Mouse (Mus musculus) thymus, adult 2 months (tissue): ENCODE data around the gene Rest. TPM values are rescaled to one million over a fixed set of nuclear protein-coding genes. Genes with fewer than 3 reads are reported as not detected.

ENCODE experiments used
- DNase-seq: peaks from one replicate; pipeline ENCODE4 v3.0.0; 2021
- H3K27ac ChIP-seq: fragments of 200-500 bp; 2 replicates; pipeline ENCODE4 v1.5.1; 2012; ENCODE audit warnings: low read length, control low read depth; ENCODE audit not compliant: control insufficient read depth, insufficient read depth
- H3K27me3 ChIP-seq: fragments of 200-500 bp; 2 replicates; pipeline ENCODE4 v1.6.1; 2012; ENCODE audit warnings: mild to moderate bottlenecking, low read length, moderate library complexity, mixed read lengths; ENCODE audit not compliant: control insufficient read depth, insufficient read depth
- H3K36me3 ChIP-seq: fragments of 200-500 bp; 2 replicates; pipeline ENCODE4 v1.6.1; 2012; ENCODE audit warnings: mild to moderate bottlenecking, low read length, moderate library complexity; ENCODE audit not compliant: control insufficient read depth, insufficient read depth
- H3K4me1 ChIP-seq: fragments of 200-500 bp; replicated peaks from 2 replicates; pipeline ENCODE4 v1.6.1; 2012; ENCODE audit warnings: low read length; ENCODE audit not compliant: control insufficient read depth, insufficient read depth
- H3K4me3 ChIP-seq: fragments of 200-500 bp; 2 replicates; pipeline ENCODE4 v1.5.1; 2012; ENCODE audit warnings: mild to moderate bottlenecking, low read length, control low read depth, moderate library complexity; ENCODE audit not compliant: control insufficient read depth, insufficient read depth
- CTCF ChIP-seq: fragments of 200-500 bp; IDR thresholded peaks from 2 replicates; pipeline ENCODE4 v1.5.1; 2012; ENCODE audit warnings: mild to moderate bottlenecking, control low read depth, low read length, moderate library complexity, borderline replicate concordance; ENCODE audit not compliant: control insufficient read depth, poor library complexity, insufficient read depth; ENCODE audit errors: extremely low read depth
- POLR2A ChIP-seq: fragments of 200-500 bp; IDR thresholded peaks from 2 replicates; pipeline ENCODE4 v1.6.1; 2012; ENCODE audit warnings: mild to moderate bottlenecking, low read length, control low read depth, moderate library complexity; ENCODE audit not compliant: control insufficient read depth, poor library complexity, insufficient read depth; ENCODE audit errors: extremely low read depth
- WGBS: fragments of 180-500 bp; shearing (Covaris S2); methylation state at CpG from one replicate; pipeline ENCODE4 v1.1.7; 2018; 5-methylcytosine and 5-hydroxymethylcytosine counted together
- polyA plus RNA-seq: library from polyadenylated mRNA; depleted of rRNA; stranded (reverse); fragments of >200 nt; gene quantifications from 2 replicates; pipeline ENCODE4 v1.2.3, GENCODE M21; 2012

Gene Rest
- polyA plus RNA-seq, 1 experiment, result 14.0 TPM

- no peaks in the 10 kb centered on the region for H3K4me1 ChIP-seq
- H3K4me3 ChIP-seq, result no peak overlapping the region
- no peaks in the 10 kb centered on the region for H3K36me3 ChIP-seq
- no peak for DNase-seq
- 7% methylated on average over 2 of the region's 2 CpGs for WGBS
- H3K27me3 ChIP-seq, result no peaks in the 10 kb centered on the region
- H3K27ac ChIP-seq, result no peak overlapping the region
- TF ChIP-seq CTCF (no peak), POLR2A (no peak)
Measured at GRCm38 (mm10) chr5:77237104-77237503, 28.2 kb upstream of the Rest start.

GRCm38 (mm10) chr5:77244331-77244987 lies 20.8 kb upstream of the Rest start:
- Histone ChIP-seq H3K4me1 (peaks cover 13% of the 10 kb centered on the region), H3K27ac (no peak overlapping the region), H3K36me3 (no peaks in the 10 kb centered on the region), H3K4me3 (no peak overlapping the region), H3K27me3 (no peaks in the 10 kb centered on the region)
- no peak for DNase-seq
- WGBS, result 36% methylated on average over 8 of the region's 8 CpGs
- no peak for TF ChIP-seq CTCF
- no peak for TF ChIP-seq POLR2A

- 44% methylated on average over 7 of the region's 7 CpGs for WGBS
Measured at GRCm38 (mm10) chr5:77245463-77245786, 19.9 kb upstream of the Rest start.

GRCm38 (mm10) chr5:77245787-77246671 lies 19.3 kb upstream of the Rest start:
- DNase-seq, result peak; percentile 28
- WGBS, result 24% methylated on average over 26 of the region's 26 CpGs
- H3K4me1 ChIP-seq, result peaks cover 13% of the 10 kb centered on the region
- H3K4me3 ChIP-seq, result peak overlapping the region; percentile 16
- H3K27ac ChIP-seq, result no peak overlapping the region
- H3K27me3 ChIP-seq, result no peaks in the 10 kb centered on the region
- H3K36me3 ChIP-seq, result no peaks in the 10 kb centered on the region
- TF ChIP-seq POLR2A (no peak), CTCF (no peak)

More at GRCm38 (mm10) chr5:77245463-77245786, 19.9 kb upstream of the Rest start:
- no peak for DNase-seq
- TF ChIP-seq POLR2A, result no peak
- no peak for TF ChIP-seq CTCF
- Histone ChIP-seq H3K36me3 (no peaks in the 10 kb centered on the region), H3K4me1 (peaks cover 13% of the 10 kb centered on the region), H3K4me3 (peak overlapping the region; percentile 10; the same call in 1 of the 2 replicates), H3K27ac (no peak overlapping the region), H3K27me3 (no peaks in the 10 kb centered on the region)

- peaks cover 11% of the 10 kb centered on the region for H3K4me1 ChIP-seq
- 82% methylated on average over 9 of the region's 9 CpGs for WGBS
- H3K36me3 ChIP-seq, result no peaks in the 10 kb centered on the region
- no peak overlapping the region for H3K4me3 ChIP-seq
- H3K27me3 ChIP-seq, result no peaks in the 10 kb centered on the region
- no peak for DNase-seq
- TF ChIP-seq POLR2A, result no peak
- TF ChIP-seq CTCF, result no peak
- no peak overlapping the region for H3K27ac ChIP-seq
Measured at GRCm38 (mm10) chr5:77250083-77250482, 15.2 kb upstream of the Rest start.

GRCm38 (mm10) chr5:77251656-77252055 lies 13.6 kb upstream of the Rest start:
- WGBS, result 68% methylated on average over 5 of the region's 5 CpGs
- no peak overlapping the region for H3K27ac ChIP-seq
- H3K36me3 ChIP-seq, result no peaks in the 10 kb centered on the region
- no peak for DNase-seq
- H3K4me1 ChIP-seq, result no peaks in the 10 kb centered on the region; the same call in 1 of the 2 replicates
- H3K4me3 ChIP-seq, result no peak overlapping the region
- H3K27me3 ChIP-seq, result no peaks in the 10 kb centered on the region
- TF ChIP-seq POLR2A, result no peak
- TF ChIP-seq CTCF, result no peak
